Mouse (Mus musculus) gastrocnemius, postnatal 14 days (tissue): ENCODE results near the gene Golga2. TPM values are rescaled to one million over a fixed set of nuclear protein-coding genes. Genes with fewer than 3 reads are reported as not detected.

Experiments used
- DNase-seq: peaks from one replicate; pipeline ENCODE4 v3.0.0; 2021; ENCODE audit warnings: mixed read lengths
- intact Hi-C: fragments of 180-260 bp; cut with DNase I; formaldehyde crosslinking; loops from one replicate; pipeline ENCODE4 v1.15.1; 2025; ENCODE audit warnings: low total_unique reads
- total RNA-seq, 2 experiments: library from RNA; stranded (reverse); gene quantifications; 2 replicates each; pipeline ENCODE4 v1.2.3; 2021

The Golga2 gene
- total RNA-seq, 2 experiments from 2014 or later = 58.4 to 62.1 TPM

DNA sequence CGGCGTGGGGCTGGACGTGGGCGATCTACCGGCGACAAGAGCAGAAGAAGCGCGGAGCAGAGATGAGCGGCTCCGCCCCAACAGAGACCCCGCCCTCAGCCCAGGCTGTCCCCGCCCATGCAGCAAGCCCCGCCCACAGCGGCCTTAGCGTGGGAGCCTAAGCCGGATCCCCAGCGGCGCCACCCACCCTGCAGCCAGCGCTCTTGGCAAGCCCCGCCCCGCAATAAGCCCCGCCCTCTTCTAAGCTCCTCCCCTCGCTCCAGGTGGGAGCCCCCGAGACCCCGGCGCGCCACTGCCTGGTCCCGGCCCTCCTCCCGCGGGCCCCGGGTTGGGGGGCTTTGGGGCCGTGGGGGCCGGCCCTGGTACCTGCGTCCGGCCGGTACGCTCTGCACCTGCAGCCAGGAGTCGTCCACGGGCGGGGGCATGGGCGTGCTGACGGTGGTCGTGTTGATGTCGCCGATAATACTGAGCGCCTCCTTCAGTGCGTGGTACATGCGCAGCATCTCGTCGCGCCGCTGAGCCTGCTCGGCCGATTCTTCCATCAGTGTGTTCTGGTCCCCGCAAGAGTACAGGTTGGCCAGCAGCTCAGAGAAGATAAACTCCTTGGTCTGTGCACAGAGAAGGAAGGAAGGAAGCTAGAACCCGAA, 25.3 kb downstream of the Golga2 start:
- peak; percentile 84 for DNase-seq
- intact Hi-C loops = no loop called here

- no peak for DNase-seq
- intact Hi-C loops = no loop called here
Observed at GRCm38 (mm10) chr2:32314831-32315230, 27.6 kb downstream of the Golga2 start.

- DNase-seq = peak; percentile 65
- intact Hi-C loops = no loop called here
Observed at GRCm38 (mm10) chr2:32315751-32316150, 28.6 kb downstream of the Golga2 start.

DNA sequence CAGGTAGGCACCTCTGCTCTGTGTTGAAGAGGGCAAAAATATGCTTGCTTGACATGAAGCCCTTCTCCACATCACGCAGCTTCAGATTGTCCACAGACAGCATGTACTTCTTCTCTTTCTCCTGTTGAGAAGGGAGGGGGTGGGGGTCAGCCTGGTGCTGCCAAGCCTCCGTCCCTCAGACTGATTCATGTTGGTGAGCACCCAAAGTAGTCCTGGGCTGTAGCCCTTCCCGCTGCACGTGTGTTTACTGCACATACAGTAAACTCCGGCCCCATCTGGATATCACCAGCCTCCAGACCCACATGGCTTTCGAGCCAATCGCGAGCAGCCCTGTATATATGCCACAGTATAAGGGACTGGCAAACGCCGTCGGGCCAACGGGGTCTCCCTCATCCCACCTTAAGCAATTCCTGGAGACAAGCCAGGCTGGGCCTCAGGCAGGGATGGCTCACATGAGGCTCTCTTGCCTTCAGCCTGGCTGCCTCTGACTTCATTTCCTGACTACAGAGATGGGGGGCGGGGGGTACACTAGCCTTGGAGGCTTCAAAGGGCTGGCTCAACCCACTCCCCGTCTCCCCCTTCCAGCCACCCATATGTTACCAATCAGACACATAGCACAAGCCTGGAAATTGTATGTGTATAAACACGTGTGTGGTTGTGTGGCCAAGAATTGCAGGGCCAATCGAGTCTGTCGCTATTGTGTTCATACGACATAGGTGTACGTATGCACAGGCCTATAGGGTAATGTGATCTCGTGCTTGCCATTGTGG, 29.9 kb downstream of the Golga2 start:
- intact Hi-C loops = no loop called here
- no peak for DNase-seq

DNA sequence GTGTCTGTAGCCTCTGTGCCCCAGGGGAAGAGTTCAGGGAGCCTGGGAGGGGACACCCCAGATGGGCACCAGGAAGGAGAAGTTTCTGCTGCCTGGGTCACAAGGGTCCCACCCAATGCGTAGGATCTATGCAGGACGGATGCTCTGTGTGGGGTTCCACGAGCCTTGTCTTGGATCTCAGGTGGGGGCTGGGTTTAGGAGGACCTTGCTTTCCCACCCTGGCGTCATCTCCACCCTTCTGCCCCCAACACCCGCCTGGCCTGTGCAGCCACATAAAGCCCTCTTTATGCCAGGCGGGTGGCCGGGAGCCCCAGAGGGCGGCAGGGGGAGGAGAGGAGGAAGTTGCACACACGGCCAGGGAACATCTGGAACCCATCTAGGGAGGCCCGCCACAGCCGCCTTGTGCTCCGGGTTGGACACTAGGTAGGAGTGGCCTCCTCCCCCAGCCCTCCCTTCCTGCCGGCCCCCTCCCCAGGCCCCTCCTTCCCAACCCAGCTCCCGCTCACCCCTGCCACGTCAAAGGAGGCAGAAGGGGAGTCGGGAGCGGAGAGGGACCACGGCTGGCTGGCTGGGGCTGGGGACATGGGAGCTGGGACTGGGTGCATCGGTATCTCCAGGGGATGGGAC, 30.7 kb downstream of the Golga2 start:
- peak; percentile 87 for DNase-seq
- intact Hi-C loops = no loop called here

- DNase-seq = no peak
- intact Hi-C loops = no loop called here
Observed at GRCm38 (mm10) chr2:32318709-32319585, 31.8 kb downstream of the Golga2 start.

DNA sequence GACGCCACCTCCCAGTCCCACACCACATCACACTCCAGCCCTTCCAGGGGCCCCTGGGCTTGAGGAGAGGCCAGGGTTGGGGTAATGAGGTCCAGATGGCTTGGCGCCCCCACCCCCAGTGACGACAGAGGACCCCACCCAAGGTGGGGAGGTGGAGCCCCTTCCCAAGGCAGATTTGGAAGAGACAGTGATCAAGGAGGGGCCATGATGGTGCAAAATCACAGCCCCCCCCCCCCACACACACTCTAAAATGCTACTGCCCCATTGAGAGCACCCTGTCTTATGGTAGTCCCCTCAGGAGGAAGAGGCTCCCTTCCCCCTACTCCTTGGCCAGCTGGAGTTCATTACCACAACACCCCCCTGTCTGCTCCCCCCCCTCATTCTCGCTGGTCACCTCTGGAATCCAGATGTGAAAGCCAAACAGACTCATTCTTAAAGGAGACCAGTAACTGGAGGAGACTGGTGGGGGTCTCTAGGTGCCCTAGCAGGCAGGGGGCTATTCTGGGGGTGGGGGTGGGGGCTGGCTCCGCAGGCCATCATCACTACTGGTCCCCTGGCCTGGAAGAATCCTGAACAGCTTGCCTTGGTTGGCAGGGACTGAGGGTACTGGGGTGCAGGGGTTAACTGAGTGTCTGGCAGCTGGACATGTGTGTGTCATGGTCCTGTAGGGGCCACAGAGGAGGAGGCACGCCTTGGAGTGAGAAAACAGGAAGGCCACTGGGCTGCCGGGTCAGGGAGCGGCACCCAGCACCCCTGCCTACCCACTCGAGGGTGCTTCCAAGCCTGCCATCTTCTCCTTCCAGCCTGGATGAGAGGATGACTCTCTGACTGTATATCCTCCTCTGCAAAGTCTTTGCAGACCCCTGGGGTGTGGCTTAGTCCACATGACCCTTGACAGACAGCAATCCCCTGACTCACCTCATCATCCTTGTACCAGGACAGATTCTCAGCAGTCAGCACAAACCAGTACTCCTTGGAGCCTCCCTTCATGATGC, 32.7 kb downstream of the Golga2 start:
- intact Hi-C loops = no loop called here
- peak; percentile 78 for DNase-seq

- DNase-seq = no peak
Observed at GRCm38 (mm10) chr2:32320721-32321120, 33.5 kb downstream of the Golga2 start.

GRCm38 (mm10) chr2:32321591-32322298, 34.6 kb downstream of the Golga2 start:
- DNase-seq = no peak
- intact Hi-C loops = no loop called here

More at GRCm38 (mm10) chr2:32320721-32321120, 33.5 kb downstream of the Golga2 start:
- intact Hi-C loops = no loop called here

GRCm38 (mm10) chr2:32322754-32323741, 35.9 kb downstream of the Golga2 start:
- DNase-seq = no peak
- intact Hi-C loops = no loop called here

DNA sequence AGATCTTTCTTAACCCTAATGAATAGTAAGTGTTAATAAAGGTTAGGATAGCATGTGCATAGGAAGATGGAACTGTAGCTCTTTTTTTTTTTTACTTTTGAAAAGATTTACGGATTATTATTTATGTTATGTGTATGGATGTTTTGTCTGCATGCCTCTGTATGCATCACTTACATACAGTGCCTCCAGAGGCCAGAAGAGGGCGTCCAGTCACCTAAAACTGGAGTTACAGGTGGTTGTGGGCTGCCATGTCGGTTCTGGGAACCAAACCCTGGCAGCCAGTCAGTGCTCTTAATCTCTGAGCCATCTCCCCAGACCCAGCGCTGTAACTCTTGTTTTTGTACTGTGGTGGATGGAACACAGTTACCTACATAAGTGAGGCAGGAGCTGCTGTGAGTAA, 37.1 kb downstream of the Golga2 start:
- intact Hi-C loops = no loop called here
- no peak for DNase-seq

- no peak for DNase-seq
- intact Hi-C loops = no loop called here
Observed at GRCm38 (mm10) chr2:32325342-32325741, 38.2 kb downstream of the Golga2 start.

DNA sequence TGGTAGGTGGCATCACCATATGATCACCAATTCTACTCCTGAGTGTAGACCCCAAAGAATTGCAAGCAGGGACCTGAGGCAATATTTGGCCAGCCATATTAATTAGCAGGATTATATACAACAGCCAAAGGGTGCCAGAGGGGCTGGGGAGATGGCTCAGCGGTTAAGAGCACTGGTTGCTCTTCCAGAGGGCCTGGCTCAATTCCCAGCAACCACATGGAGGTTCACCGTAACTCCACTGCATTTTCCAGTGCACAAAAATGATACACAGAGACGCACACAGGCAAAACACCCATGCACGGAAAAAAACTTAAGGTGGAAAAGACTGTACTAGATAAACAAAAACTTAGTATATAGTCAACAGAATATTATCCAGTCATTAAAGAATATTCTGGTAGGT, 40.0 kb downstream of the Golga2 start:
- intact Hi-C loops = no loop called here
- DNase-seq = no peak

GRCm38 (mm10) chr2:32328911-32329460, 41.8 kb downstream of the Golga2 start:
- intact Hi-C loops = no loop called here
- DNase-seq = no peak

GRCm38 (mm10) chr2:32329531-32329930, 42.3 kb downstream of the Golga2 start:
- intact Hi-C loops = no loop called here
- DNase-seq = no peak

DNA sequence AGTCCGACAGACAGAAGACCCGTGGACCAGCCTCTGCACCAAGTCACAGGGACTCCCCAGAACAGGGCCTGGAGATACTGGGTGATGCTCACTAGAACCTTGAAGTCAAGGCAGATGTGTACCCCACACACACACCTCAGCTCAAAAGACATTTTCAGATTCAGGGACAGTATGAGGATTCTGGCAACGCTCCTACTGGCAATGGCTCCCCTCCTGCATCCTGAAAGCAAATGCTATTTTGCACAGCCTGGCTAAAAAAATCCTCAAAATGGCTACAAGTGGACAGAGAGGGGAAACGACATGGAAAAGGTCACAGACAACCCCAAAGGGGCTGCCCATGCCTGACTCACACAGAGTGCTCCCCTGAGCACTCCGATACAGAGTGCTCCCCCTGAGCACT, 45.0 kb downstream of the Golga2 start:
- no peak for DNase-seq
- intact Hi-C loops = no loop called here

GRCm38 (mm10) chr2:32335888-32336287, 48.7 kb downstream of the Golga2 start:
- intact Hi-C loops = no loop called here
- DNase-seq = no peak
